Mouse (Mus musculus): ENCODE data around the gene Zfp955a.
"Not testable (repeated sequence)": the region's sequence is repeated elsewhere in the genome, so short reads cannot be mapped to it uniquely, and the experiment has no call there.

The Zfp955a gene

DNA sequence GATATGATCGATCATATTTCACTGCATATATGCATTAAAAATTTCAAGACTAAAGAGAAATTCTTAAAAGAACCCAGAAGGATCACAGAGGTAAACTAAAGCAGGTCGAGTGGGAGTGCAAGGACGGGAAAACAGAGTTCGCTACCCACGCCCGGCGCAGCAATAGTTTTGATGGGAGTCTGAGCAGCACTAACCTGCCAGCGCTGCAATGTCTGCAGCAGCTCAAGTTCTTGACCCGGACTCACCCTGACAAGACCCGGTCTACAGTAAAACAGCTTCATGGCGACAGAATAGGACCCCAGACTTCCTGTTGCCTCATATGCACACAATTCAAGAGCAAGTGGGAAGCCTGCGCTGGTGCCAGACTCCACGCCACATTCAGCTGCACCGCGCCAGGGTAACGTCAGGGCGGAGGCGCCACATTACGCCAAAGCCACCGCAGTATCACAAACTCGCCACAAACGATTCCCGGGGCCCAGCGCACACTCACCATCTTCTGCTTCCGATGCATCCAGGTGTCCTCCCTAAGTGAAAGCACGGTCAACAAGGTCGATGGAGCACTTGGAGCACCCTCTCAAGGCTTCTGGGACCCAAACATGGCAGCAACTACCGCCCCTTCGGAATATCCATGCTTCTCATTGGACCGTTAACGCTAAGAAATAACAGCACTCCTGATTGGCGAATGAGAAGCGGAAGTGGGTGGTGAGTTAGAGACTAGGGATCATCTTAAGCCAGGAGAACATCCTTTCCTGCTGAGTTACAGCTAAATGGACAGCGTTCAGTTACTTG lies at the start of gene Zfp955a:
Zfp955a (minus strand) TSS at position 616 of the 789 bp plus-strand sequence.
- DNase-seq (ENCODE audit: inconsistent age in 2 of 2, low spot score in 1 of 2): not testable (repeated sequence)

DNA sequence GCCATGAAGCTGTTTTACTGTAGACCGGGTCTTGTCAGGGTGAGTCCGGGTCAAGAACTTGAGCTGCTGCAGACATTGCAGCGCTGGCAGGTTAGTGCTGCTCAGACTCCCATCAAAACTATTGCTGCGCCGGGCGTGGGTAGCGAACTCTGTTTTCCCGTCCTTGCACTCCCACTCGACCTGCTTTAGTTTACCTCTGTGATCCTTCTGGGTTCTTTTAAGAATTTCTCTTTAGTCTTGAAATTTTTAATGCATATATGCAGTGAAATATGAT lies 34.9 kb upstream of the Zfp955a start:
- DNase-seq (ENCODE audit: inconsistent age in 2 of 2, low spot score in 1 of 2): not testable (repeated sequence)

DNA sequence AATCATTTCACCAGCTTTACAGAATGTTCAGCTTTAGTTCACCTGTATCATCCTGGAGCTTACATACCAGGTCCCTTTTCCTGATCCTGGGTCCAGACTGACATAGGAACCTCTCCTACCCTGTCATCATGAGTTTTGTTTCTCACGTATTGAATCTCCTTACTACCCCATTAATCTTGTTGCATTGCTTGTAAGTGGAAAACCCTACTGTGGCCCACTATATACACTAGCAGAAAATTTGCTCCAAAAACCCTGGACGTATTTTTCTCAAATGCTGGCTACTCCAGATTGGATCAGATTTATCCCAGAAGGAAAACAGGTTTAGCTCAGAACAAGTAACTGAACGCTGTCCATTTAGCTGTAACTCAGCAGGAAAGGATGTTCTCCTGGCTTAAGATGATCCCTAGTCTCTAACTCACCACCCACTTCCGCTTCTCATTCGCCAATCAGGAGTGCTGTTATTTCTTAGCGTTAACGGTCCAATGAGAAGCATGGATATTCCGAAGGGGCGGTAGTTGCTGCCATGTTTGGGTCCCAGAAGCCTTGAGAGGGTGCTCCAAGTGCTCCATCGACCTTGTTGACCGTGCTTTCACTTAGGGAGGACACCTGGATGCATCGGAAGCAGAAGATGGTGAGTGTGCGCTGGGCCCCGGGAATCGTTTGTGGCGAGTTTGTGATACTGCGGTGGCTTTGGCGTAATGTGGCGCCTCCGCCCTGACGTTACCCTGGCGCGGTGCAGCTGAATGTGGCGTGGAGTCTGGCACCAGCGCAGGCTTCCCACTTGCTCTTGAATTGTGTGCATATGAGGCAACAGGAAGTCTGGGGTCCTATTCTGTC lies 34.3 kb upstream of the Zfp955a start, which contains the start of gene Zfp955b:
Zfp955b (plus strand) TSS at position 506 of the 837 bp plus-strand sequence.
- not testable (repeated sequence) for DNase-seq (ENCODE audit: inconsistent age in 2 of 2, low spot score in 1 of 2)

DNA sequence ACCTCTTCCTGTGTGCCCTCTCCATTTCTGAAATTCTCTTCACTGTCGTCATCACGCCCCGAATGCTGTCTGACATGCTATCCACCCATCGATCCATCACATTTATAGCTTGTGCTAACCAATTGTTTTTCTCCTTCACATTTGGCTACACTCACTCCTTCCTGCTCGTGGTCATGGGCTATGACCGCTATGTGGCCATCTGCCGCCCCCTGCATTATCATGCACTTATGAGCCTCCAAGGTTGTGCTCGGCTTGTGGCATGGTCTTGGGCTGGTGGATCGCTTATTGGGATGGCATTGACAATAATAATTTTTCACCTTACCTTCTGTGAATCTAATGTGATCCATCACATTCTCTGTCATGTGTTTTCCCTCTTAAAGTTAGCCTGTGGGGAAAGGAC lies 14.0 kb upstream of the Zfp955a start:
- DNase-seq (ENCODE audit: inconsistent age in 2 of 2, low spot score in 1 of 2): peak in 1 of 2 experiments; percentile 12

DNA sequence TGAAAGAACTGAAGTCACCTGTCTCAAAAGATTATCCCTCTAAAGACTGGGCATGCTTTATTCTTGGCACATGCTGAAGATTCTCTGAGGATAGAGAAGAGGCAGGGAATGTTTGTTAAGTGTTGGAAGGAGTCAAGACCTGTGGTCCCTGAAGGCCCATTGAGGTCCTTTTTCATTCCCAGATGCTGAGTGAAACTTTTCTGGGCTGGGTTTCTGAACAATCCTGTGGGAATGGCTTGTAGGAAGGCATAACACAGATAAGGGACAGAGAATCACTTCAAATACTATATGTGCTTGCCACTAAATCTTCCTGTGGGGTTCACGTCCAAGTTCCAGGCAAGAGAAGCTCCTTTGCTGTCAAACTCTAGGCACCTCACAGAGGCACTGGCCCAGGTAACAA lies 9.4 kb upstream of the Zfp955a start, which contains the start of gene Olfr63:
Olfr63 (plus strand) TSS at position 301 of the 400 bp plus-strand sequence.
- DNase-seq (ENCODE audit: inconsistent age in 2 of 2, low spot score in 1 of 2): no peak

DNA sequence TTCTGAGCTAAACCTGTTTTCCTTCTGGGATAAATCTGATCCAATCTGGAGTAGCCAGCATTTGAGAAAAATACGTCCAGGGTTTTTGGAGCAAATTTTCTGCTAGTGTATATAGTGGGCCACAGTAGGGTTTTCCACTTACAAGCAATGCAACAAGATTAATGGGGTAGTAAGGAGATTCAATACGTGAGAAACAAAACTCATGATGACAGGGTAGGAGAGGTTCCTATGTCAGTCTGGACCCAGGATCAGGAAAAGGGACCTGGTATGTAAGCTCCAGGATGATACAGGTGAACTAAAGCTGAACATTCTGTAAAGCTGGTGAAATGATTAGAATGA lies 343 bp upstream of the Zfp955a start:
- not testable (repeated sequence) for DNase-seq (ENCODE audit: inconsistent age in 2 of 2, low spot score in 1 of 2)

DNA sequence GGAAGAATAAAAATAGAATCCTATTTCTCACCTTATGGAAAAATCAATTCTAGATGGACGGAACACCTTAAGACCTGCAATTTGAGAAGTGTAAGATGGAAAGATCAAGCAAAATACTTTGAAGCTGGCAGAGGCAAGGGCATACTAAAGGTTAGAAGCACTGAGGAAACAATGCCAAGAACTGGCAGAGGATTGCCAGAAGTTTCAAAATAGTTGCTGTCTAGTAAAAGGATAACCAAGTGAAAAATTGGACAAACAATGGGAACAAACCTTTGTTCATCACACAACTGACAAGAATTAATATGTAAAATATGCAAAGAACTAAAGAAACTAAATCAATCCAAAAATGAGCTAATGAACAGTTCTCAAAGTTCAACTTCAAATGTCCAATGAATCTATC lies 18.3 kb downstream of the Zfp955a start:
- DNase-seq (ENCODE audit: inconsistent age in 2 of 2, low spot score in 1 of 2): not testable (repeated sequence)

DNA sequence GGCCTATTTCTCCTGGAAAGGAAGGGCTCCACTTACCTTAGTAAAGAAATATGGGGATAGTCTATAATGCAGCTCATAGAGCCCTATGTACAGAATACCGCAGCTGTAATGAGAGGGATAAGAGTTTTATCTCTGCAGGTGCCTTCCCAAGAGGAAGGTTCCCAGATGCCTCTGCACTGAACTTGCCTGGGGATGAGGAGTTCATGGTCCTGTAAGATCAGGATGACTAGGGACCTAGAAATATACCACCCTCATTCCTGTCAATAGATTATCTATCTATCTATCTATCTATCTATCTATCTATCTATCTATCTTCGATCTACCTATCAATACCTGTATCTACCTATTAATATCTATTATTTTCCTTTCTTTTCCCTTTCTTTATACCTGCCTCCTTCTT lies 33.4 kb downstream of the Zfp955a start, which contains the start of gene Olfr1564:
Olfr1564 (minus strand) TSS at position 101 of the 400 bp plus-strand sequence.
- no peak for DNase-seq (ENCODE audit: inconsistent age in 2 of 2, low spot score in 1 of 2)

DNA sequence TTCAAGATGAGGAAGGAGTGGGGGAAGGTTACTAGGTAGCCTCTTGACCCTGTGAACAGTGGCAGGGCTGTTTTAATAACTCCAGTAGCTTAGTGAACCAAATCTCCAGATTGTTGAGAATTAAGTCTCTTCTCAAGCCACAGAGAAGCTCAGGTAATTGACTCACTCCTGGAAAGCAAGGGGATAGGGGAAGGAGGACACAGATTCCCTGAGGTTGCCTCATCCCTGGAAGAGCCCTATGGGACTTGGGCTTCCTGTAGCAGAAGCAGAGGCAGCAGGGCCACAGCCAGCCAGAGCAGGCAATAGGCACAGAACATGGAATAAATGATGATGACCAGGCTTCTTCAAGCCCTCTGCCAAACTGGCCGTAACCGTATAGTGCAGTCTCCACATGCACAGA lies 63.9 kb downstream of the Zfp955a start, which contains the start of gene Olfr239:
Olfr239 (plus strand) TSS at position 301 of the 400 bp plus-strand sequence.
- not testable (repeated sequence) for DNase-seq (ENCODE audit: inconsistent age in 2 of 2, low spot score in 1 of 2)

Measured in adrenal gland, adult (tissue).